Mouse (Mus musculus): Measurements from ENCODE around the gene Ftl1-ps1.
A peak's percentile ranks its signal among the peaks of the same experiment; 100 is the strongest.

Ftl1-ps1 gene

DNA sequence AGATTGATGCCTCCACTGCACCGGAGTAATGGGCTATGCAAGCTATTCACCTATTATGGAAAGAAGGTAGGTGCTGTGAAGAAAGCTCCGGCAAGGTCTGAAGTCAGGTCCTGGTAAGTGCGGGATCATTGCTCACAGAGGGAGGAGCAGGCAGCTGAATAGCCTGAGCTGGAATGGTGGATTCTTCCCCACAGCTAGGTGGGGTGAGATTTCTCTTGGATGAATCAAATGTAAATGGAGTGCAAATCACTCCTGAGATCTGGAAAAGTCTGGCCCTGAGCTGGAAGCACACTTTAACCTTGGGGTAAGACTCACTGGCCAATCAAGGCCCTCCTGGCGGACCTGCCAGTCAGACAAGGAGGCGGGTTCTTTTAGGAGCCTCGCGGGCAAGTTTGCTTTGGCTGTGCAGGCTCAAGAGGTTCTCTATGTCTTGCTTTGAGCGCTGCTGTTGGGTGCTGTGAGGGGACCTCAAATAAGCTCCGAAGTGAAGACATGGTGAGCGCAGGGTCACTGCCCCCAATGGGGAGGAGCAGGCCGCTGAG lies at the start of gene Ftl1-ps1:
Ftl1-ps1 (plus strand) TSS at position 397 of the 542 bp plus-strand sequence.
- no peak for DNase-seq (ENCODE audit: low spot score)

DNA sequence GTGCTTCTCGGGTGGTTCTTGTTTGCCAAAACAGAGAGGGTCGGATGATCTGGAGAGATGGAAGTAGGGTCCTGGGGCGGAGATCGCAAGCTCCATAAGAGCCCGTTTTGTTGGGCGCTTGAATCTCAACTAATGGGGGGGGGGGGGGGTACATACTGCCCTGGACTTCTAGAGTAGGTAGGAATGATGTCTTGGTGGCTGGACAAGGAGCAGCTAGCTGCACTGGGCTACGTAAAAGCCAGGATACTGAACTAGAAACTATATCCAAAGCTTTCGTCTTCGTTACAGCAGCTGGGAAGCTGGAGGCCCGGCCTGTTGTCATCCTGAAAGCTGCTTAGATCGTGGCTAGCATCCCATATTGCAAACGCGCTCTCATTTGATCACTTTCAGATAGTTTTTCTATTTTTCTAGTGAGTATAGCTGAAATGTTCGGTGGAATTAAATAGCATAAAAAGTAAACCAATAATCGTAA lies 49.0 kb upstream of the Ftl1-ps1 start:
- DNase-seq (ENCODE audit: low spot score), result no peak

DNA sequence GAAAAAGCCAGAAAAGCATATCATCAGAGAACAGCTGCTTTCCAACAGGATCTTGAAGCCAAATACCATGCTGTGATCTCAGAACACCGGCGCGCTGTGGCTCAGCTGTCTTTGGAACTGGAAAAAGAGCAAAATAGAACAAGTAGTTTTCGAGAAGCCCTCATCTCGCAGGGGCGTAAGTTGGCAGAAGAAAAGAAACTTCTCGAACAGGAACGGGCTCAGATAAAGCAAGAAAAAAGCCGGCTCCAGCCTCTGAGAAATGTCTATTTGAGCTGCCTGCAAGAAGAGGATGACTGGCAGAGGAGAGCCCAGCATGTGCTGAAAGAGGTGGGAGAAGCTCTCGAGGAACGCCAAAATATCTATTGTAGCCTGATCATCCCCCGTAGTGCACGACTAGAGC lies 43.0 kb upstream of the Ftl1-ps1 start:
- DNase-seq (ENCODE audit: low spot score), result no peak

DNA sequence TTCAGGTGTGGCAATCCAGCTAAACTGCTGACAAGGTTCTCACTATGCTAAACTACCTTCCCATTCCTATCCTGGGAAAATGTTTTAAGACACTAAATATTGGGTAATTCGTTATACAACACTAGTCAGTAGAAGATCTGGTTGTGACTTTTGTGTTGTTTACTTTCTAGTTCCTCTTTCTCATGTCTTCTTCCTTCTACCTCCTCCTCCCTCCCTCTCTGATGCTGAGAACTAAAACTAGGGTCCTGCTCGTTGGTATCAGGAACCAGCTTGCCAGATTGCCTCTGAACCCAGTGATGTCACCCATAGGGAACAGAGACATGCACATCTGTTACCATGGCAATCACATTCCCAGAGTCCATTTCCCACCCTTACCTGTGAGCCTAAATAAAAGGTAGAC lies 37.3 kb upstream of the Ftl1-ps1 start:
- no peak for DNase-seq (ENCODE audit: low spot score)

DNA sequence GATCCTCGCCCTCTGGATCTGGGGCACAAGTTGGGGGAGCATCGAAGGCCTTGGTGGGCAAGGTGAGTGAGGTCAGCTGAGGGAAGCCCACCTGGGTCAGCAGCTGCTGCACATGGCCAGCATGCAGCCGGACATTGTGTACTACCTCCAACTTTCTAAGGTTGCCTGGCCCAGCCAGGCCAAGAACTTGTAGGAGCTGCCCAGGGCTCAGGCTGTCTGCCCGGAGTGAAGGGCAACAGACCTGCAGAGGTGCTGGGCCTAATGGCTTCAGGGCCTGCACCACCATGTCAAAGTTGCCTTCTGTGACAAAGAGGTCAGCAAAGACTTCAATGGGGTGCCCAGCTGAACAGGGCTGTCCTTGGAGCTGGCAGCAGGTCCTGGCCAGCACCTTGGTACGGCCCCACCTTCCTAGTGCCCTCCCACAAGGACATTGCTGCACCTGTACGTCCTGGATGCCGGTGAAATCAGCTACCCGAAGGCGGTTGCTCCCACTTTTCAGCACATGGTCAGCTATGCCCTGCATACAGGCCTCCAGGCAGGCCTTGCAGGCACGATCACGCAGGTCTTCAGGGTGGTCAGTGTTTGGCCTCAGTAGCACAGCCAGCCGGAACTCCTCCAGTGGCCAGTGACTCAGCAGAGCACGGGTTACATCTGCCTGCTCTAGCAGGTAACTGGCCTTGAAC lies 36.2 kb upstream of the Ftl1-ps1 start:
- no peak for DNase-seq (ENCODE audit: low spot score)

DNA sequence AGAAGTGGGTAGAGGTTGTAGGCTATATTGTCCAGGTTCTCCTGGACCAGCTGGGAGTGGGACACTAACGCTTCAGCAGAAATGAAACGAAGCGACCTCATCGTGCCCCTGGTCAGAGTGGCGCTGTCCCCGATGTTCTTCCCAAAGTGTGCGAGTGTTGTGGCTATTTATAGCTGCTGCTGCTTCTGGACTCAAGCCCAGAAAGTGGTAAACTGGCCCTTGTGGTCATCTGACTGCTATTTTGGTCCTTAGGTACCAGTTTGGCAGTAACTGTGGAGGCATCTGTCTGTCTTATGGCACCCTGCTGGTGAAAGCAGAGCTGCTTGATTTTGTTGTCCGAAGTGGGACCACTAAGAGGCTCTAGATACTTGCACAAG lies 35.6 kb upstream of the Ftl1-ps1 start, which contains the start of gene Lrrc14b:
Lrrc14b (minus strand) TSS at position 147 of the 377 bp plus-strand sequence.
- peak; percentile 60 for DNase-seq (ENCODE audit: low spot score)

DNA sequence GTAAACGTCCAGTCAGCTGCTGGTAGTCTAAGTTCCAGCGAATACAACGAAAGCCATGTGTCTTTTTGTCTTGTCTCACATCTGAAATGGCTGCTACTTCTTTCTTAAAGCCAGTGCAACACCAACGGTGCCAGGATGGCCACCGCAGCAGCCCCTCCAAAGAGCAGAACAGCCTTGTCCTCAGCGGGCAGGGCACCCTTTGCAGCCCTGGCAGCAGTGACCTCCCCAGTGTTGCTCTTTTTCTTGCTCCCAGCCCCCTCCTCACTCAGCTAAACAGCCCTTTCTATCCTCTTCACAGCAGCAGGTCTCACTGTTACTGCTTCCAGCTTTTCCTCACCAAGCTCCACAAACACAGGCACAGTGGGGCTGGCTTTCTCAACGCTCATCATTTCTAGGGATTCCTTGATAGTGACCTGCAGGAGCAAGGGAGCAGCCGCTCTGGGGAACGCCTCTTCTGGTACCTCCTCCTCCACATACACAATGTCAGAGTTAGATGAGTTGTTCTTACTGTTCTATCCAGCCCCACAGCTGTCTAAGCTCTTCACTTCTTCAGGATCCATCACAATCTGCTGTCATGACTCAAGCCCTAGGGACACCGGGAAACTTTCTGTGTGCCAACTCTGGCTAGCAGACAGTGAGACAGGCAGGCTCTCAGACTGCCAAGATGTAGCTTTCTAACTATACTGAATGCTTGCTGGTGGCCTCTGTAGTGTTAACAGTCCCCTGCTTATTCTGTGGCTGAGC lies 17.8 kb upstream of the Ftl1-ps1 start:
- no peak for DNase-seq (ENCODE audit: low spot score)

DNA sequence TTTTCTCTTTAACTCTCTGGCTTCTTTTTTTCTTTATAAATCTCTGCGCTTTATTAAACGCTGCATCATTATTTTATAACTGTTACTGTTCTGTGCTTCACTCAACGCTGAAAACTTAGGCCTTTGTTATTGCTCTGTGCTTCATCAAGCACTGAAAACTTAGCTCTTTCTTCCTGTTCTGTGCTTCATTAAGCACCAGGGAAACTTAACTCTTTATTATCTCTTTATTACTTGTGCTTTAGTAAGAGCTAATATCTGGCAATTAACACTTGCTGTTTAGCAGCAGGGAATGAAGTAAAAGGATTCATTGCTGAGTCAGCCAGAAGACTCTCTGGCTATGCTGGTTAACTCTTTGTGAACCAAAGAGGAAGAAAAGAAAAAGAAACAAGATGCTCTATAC lies 17.2 kb upstream of the Ftl1-ps1 start:
- no peak for DNase-seq (ENCODE audit: low spot score)

DNA sequence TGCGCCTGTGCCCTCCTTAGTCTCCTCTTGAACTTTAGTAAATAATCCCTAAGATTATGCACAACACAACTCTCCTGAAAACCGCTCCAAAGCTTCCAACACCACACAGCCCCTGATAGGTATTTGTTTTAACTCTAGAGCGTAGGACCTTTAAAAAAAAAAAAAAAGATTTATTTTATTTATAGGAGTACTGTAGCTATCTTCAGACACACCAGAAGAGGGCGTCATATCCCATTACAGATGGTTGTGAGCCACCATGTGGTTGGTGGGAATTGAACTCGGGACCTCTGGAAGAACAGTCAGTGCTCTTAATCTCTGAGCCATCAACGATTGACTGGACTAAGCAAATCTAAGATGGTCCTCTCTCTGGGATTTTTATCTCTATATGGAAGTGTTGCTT lies 9.8 kb upstream of the Ftl1-ps1 start:
- DNase-seq (ENCODE audit: low spot score), result no peak

DNA sequence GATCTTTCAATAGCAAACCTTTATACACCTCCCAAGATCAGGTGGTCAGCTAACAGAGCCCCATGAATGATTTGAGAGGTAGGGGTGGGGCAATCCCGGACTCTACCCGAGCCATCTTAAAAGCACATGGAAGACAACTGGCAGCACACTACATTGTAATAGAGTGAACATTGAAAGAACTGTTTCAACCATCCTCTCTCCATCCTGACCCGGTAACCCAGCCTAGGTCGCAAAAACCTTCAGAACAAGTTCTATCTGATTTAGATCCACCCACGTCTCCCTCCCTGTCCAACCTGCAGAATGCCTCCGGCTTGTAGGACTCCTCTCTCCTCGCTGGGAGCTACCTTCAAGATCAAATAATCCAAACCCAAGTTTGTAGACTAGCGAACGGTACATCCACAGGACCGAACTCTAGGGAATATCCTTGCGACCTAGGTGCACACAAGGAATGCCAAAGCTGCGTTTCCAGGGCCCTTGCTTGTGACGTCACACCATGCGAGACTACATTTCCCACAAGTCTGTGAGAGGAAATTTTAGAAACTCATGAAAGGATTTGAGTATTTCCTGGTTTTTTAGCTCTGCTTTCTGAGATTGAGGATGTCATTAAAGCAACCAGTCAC lies 9.0 kb upstream of the Ftl1-ps1 start, which contains the start of gene Zfp72:
Zfp72 (minus strand) TSS at position 466 of the 620 bp plus-strand sequence.
- DNase-seq (ENCODE audit: low spot score), result peak; percentile 42

DNA sequence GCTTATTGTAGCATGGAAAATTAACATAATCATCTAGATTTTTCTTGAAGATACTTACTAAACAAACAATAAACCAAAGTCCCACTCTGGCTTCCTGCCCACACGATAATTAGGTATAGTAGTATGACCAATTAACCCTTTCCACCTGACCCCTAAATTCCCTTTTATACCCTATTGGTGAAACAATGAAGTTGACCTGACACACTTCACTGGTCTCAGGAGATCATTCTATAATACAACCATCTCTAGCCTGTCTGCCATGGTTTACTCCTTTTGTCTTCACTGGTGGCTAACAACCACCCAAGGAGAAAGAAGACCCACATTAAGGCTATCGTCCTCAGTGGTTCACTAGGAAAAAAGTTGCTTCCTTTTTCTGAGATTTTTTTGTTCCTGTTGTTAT lies 8.3 kb upstream of the Ftl1-ps1 start:
- no peak for DNase-seq (ENCODE audit: low spot score)

DNA sequence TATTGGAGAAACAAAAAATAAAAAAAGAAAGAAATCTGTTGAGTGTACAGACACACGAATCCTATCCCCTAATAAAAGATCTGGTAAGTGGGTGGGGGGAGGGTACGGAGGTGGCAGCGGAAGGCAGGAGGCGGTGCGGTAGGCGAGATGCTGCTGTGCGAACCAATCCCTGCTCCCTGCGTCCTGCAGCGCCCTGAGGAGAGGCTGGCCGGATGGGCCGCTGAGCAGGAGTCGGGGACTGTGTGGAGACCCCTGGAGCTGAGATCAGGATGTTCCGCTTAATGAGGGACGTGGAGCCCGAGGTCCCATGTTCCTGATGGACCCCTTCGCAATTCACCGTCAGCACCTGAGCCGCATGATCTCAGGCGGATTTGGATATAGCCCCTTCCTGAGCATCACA lies 40.4 kb downstream of the Ftl1-ps1 start:
- no peak for DNase-seq (ENCODE audit: low spot score)

Measured in MN1 (cell line).